Mouse (Mus musculus): ENCODE measurements around the gene Naa80.

DNA sequence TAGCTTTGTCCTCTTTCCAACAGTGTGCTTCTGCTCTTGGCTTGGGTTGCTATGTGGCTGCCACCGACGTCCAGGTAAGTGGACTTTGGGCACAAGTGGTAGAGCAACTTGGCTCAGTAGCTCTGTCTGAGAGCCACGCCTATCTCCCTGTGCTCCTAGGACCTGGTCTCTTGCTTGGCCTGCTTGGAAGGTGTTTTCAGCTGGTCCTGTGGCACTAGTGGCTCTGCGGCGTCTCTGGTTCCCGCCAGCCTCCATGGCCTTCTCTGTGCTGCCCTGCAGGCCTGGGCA, 12.0 kb downstream of the Naa80 start:
- no peak for TF ChIP-seq CTCF (IDR thresholded peaks at IDR 0.05; ENCODE audit: insufficient read depth, low read depth, low read length)
- TF ChIP-seq POLR2A (IDR thresholded peaks at IDR 0.05; ENCODE audit: insufficient read depth, low read depth, low read length): no peak

All from olfactory bulb, adult 2 months (tissue).